Mouse (Mus musculus): Measurements from ENCODE around the gene C2. TPM values are rescaled to one million over a fixed set of nuclear protein-coding genes. Genes with fewer than 3 reads are reported as not detected.
A peak's percentile ranks its signal among the peaks of the same experiment; 100 is the strongest.

The C2 gene
- polyA plus RNA-seq, 1 experiment from 2014 or later = 2.2 TPM

GRCm38 (mm10) chr17:34899053-34899889 lies 1.2 kb upstream of the C2 start:
- Histone ChIP-seq H3K27me3 (ENCODE audit: control insufficient read depth, insufficient read depth, low read length) (no peaks in the 10 kb centered on the region), H3K9ac (ENCODE audit: low read length) (peak overlapping the region; percentile 91), H3K36me3 (ENCODE audit: control insufficient read depth, insufficient read depth) (peaks cover 21% of the 10 kb centered on the region), H3K4me3 (ENCODE audit: low read length) (peak overlapping the region; percentile 91), H3K4me1 (ENCODE audit: control insufficient read depth, insufficient read depth, low read length) (peaks cover 20% of the 10 kb centered on the region), H3K4me2 (ENCODE audit: low read depth, low read length) (peak overlapping the region; percentile 79), H3K9me3 (replicated peaks; ENCODE audit: control insufficient read depth, low read length) (no peaks in the 10 kb centered on the region), H3K27ac (ENCODE audit: low read length) (peak overlapping the region; percentile 96)
- under 1% methylated on average over 40 of the region's 45 CpGs for WGBS
- ATAC-seq (replicated peaks; ENCODE audit: extremely low read depth, insufficient read depth, low FRiP score) = no peak

GRCm38 (mm10) chr17:34898706-34899052 lies 614 bp upstream of the C2 start:
- ATAC-seq (replicated peaks; ENCODE audit: extremely low read depth, insufficient read depth, low FRiP score) = no peak
- WGBS = 0% methylated on average over 24 of the region's 47 CpGs
- peak overlapping the region; percentile 96 for H3K27ac ChIP-seq (ENCODE audit: low read length)

GRCm38 (mm10) chr17:34897373-34898159 lies 499 bp downstream of the C2 start:
- peak overlapping the region; percentile 79 for H3K4me2 ChIP-seq (ENCODE audit: low read depth, low read length)
- peaks cover 11% of the 10 kb centered on the region for H3K36me3 ChIP-seq (ENCODE audit: control insufficient read depth, insufficient read depth)
- no peak for ATAC-seq (replicated peaks; ENCODE audit: extremely low read depth, insufficient read depth, low FRiP score)
- H3K27me3 ChIP-seq (ENCODE audit: control insufficient read depth, insufficient read depth, low read length) = no peaks in the 10 kb centered on the region
- 9% methylated on average over 10 of the region's 10 CpGs for WGBS
- peak overlapping the region; percentile 96 for H3K27ac ChIP-seq (ENCODE audit: low read length)
- no peaks in the 10 kb centered on the region for H3K9me3 ChIP-seq (replicated peaks; ENCODE audit: control insufficient read depth, low read length)
- peak overlapping the region; percentile 91 for H3K9ac ChIP-seq (ENCODE audit: low read length)
- peaks cover 22% of the 10 kb centered on the region for H3K4me1 ChIP-seq (ENCODE audit: control insufficient read depth, insufficient read depth, low read length)
- peak overlapping the region; percentile 91 for H3K4me3 ChIP-seq (ENCODE audit: low read length)

More at GRCm38 (mm10) chr17:34898706-34899052, 614 bp upstream of the C2 start:
- peaks cover 21% of the 10 kb centered on the region for H3K36me3 ChIP-seq (ENCODE audit: control insufficient read depth, insufficient read depth)
- no peaks in the 10 kb centered on the region for H3K27me3 ChIP-seq (ENCODE audit: control insufficient read depth, insufficient read depth, low read length)
- peak overlapping the region; percentile 91 for H3K9ac ChIP-seq (ENCODE audit: low read length)
- no peaks in the 10 kb centered on the region for H3K9me3 ChIP-seq (replicated peaks; ENCODE audit: control insufficient read depth, low read length)
- peaks cover 20% of the 10 kb centered on the region for H3K4me1 ChIP-seq (ENCODE audit: control insufficient read depth, insufficient read depth, low read length)
- peak overlapping the region; percentile 79 for H3K4me2 ChIP-seq (ENCODE audit: low read depth, low read length)
- peak overlapping the region; percentile 91 for H3K4me3 ChIP-seq (ENCODE audit: low read length)

GRCm38 (mm10) chr17:34896366-34896765 lies 1.7 kb downstream of the C2 start:
- Histone ChIP-seq H3K9me3 (replicated peaks; ENCODE audit: control insufficient read depth, low read length) (no peaks in the 10 kb centered on the region), H3K27me3 (ENCODE audit: control insufficient read depth, insufficient read depth, low read length) (no peaks in the 10 kb centered on the region), H3K36me3 (ENCODE audit: control insufficient read depth, insufficient read depth) (peaks cover 4% of the 10 kb centered on the region; the same call in 1 of the 2 replicates), H3K4me2 (ENCODE audit: low read depth, low read length) (no peak overlapping the region), H3K4me3 (ENCODE audit: low read length) (no peak overlapping the region), H3K9ac (ENCODE audit: low read length) (no peak overlapping the region), H3K4me1 (ENCODE audit: control insufficient read depth, insufficient read depth, low read length) (peaks cover 22% of the 10 kb centered on the region), H3K27ac (ENCODE audit: low read length) (no peak overlapping the region)
- 81% methylated on average over 17 of the region's 17 CpGs for WGBS
- ATAC-seq (replicated peaks; ENCODE audit: extremely low read depth, insufficient read depth, low FRiP score) = no peak

- H3K27ac ChIP-seq (ENCODE audit: low read length) = no peak overlapping the region; the same call in 1 of the 2 replicates
- no peak overlapping the region for H3K4me3 ChIP-seq (ENCODE audit: low read length)
- no peak overlapping the region; the same call in none of the 2 replicates for H3K9ac ChIP-seq (ENCODE audit: low read length)
These were observed 2.3 kb downstream of the C2 start for GRCm38 (mm10) chr17:34895724-34896123.

GRCm38 (mm10) chr17:34894801-34895530 lies 3.1 kb downstream of the C2 start:
- H3K4me3 ChIP-seq (ENCODE audit: low read length) = peak overlapping the region; percentile 87
- peak; percentile 4 for ATAC-seq (replicated peaks; ENCODE audit: extremely low read depth, insufficient read depth, low FRiP score)
- H3K9me3 ChIP-seq (replicated peaks; ENCODE audit: control insufficient read depth, low read length) = no peaks in the 10 kb centered on the region
- no peaks in the 10 kb centered on the region for H3K27me3 ChIP-seq (ENCODE audit: control insufficient read depth, insufficient read depth, low read length)
- 10% methylated on average over 48 of the region's 51 CpGs for WGBS
- H3K36me3 ChIP-seq (ENCODE audit: control insufficient read depth, insufficient read depth) = peaks cover 4% of the 10 kb centered on the region; the same call in 1 of the 2 replicates
- H3K27ac ChIP-seq (ENCODE audit: low read length) = peak overlapping the region; percentile 89
- H3K4me1 ChIP-seq (ENCODE audit: control insufficient read depth, insufficient read depth, low read length) = peaks cover 17% of the 10 kb centered on the region
- H3K4me2 ChIP-seq (ENCODE audit: low read depth, low read length) = peak overlapping the region; percentile 86
- H3K9ac ChIP-seq (ENCODE audit: low read length) = peak overlapping the region; percentile 91

More at GRCm38 (mm10) chr17:34895724-34896123, 2.3 kb downstream of the C2 start:
- no peak for ATAC-seq (replicated peaks; ENCODE audit: extremely low read depth, insufficient read depth, low FRiP score)
- no peaks in the 10 kb centered on the region for H3K9me3 ChIP-seq (replicated peaks; ENCODE audit: control insufficient read depth, low read length)
- peaks cover 22% of the 10 kb centered on the region for H3K4me1 ChIP-seq (ENCODE audit: control insufficient read depth, insufficient read depth, low read length)
- H3K36me3 ChIP-seq (ENCODE audit: control insufficient read depth, insufficient read depth) = peaks cover 4% of the 10 kb centered on the region; the same call in 1 of the 2 replicates
- H3K4me2 ChIP-seq (ENCODE audit: low read depth, low read length) = peak overlapping the region; percentile 86; the same call in 1 of the 2 replicates
- no peaks in the 10 kb centered on the region for H3K27me3 ChIP-seq (ENCODE audit: control insufficient read depth, insufficient read depth, low read length)
- 93% methylated on average over 15 of the region's 15 CpGs for WGBS

- no peaks in the 10 kb centered on the region for H3K27me3 ChIP-seq (ENCODE audit: control insufficient read depth, insufficient read depth, low read length)
- peak overlapping the region; percentile 89 for H3K27ac ChIP-seq (ENCODE audit: low read length)
- peak overlapping the region; percentile 87 for H3K4me3 ChIP-seq (ENCODE audit: low read length)
- peaks cover 16% of the 10 kb centered on the region for H3K4me1 ChIP-seq (ENCODE audit: control insufficient read depth, insufficient read depth, low read length)
- peaks cover 4% of the 10 kb centered on the region; the same call in 1 of the 2 replicates for H3K36me3 ChIP-seq (ENCODE audit: control insufficient read depth, insufficient read depth)
- H3K9me3 ChIP-seq (replicated peaks; ENCODE audit: control insufficient read depth, low read length) = no peaks in the 10 kb centered on the region
- H3K9ac ChIP-seq (ENCODE audit: low read length) = peak overlapping the region; percentile 91
- H3K4me2 ChIP-seq (ENCODE audit: low read depth, low read length) = peak overlapping the region; percentile 86
- under 1% methylated on average over 48 of the region's 51 CpGs for WGBS
- peak; percentile 91 for ATAC-seq (replicated peaks; ENCODE audit: extremely low read depth, insufficient read depth, low FRiP score)
These were observed 3.9 kb downstream of the C2 start for GRCm38 (mm10) chr17:34894074-34894597.

GRCm38 (mm10) chr17:34893072-34893824 lies 4.8 kb downstream of the C2 start:
- WGBS = 74% methylated on average over 12 of the region's 12 CpGs
- Histone ChIP-seq H3K4me2 (ENCODE audit: low read depth, low read length) (peak overlapping the region; percentile 86), H3K4me1 (ENCODE audit: control insufficient read depth, insufficient read depth, low read length) (peaks cover 16% of the 10 kb centered on the region), H3K9ac (ENCODE audit: low read length) (peak overlapping the region; percentile 42), H3K4me3 (ENCODE audit: low read length) (peak overlapping the region; percentile 87; the same call in 1 of the 2 replicates), H3K9me3 (replicated peaks; ENCODE audit: control insufficient read depth, low read length) (no peaks in the 10 kb centered on the region), H3K27ac (ENCODE audit: low read length) (peak overlapping the region; percentile 46), H3K36me3 (ENCODE audit: control insufficient read depth, insufficient read depth) (peaks cover 4% of the 10 kb centered on the region; the same call in 1 of the 2 replicates), H3K27me3 (ENCODE audit: control insufficient read depth, insufficient read depth, low read length) (no peaks in the 10 kb centered on the region)
- no peak for ATAC-seq (replicated peaks; ENCODE audit: extremely low read depth, insufficient read depth, low FRiP score)

All from heart, embryonic 16.5 days (tissue).